ENCODE assay signal across 7 mouse cellular contexts in genomic region chr1:34061078-34061477, GRCm38 (mm10).
DNase-seq lines count a peak whose midpoint lies in the region; ATAC-seq lines count a peak whose summit lies in the region.

No protein-coding gene starts in this region.

- WGBS in intestine, embryonic 14.5 days = 8% methylated on average over 4 of the region's 4 CpGs
- WGBS in midbrain, embryonic 10.5 days = 19% methylated on average over 4 of the region's 4 CpGs

- no peak overlapping the region for H3K9ac ChIP-seq in intestine, embryonic 14.5 days (ENCODE audit: low read length)

- no peaks in the 10 kb centered on the region for H3K9me3 ChIP-seq in intestine, embryonic 14.5 days (ENCODE audit: control insufficient read depth, low read length)
- 0 out of 2 replicates have a peak, but pooled peaks cover 4% of the 10 kb centered on the region for H3K9me3 ChIP-seq in midbrain, embryonic 10.5 days (replicated peaks)

- intact Hi-C loops in left cerebral cortex, postnatal 10 days (cut with DNase I) = loop anchor here (5.0 kb wide), 1 partner anchor 101 kb away; no protein-coding TSS in a partner anchor

- peak; percentile 76 to 88 for DNase-seq in cerebellum, postnatal 25 days
- DNase-seq in gastrocnemius, postnatal 10 days = peak; percentile 59
- DNase-seq in intestine, embryonic 14.5 days (ENCODE audit: low spot score) = peak; percentile 80
- peak; percentile 48 to 68 for DNase-seq in left cerebral cortex, postnatal 10 days (ENCODE audit: extremely low spot score in 1 of 2, low spot score in 2 of 2)
- peak; percentile 57 for DNase-seq in midbrain, embryonic 10.5 days (ENCODE audit: low spot score)
- peak; percentile 51 for DNase-seq in skeletal muscle tissue, adult 2 months (ENCODE audit: low read depth, low spot score)

- H3K27ac ChIP-seq in intestine, embryonic 14.5 days (ENCODE audit: low read depth) = no peak overlapping the region
- H3K27ac ChIP-seq in midbrain, embryonic 10.5 days (replicated peaks) = no peak overlapping the region

- H3K4me3 ChIP-seq in intestine, embryonic 14.5 days (ENCODE audit: low read depth, low read length) = no peak overlapping the region
- no peak overlapping the region for H3K4me3 ChIP-seq in midbrain, embryonic 10.5 days

- H3K27me3 ChIP-seq in intestine, embryonic 14.5 days (replicated peaks; ENCODE audit: control insufficient read depth, insufficient read depth, low read length) = no peaks in the 10 kb centered on the region
- no peaks in the 10 kb centered on the region for H3K27me3 ChIP-seq in midbrain, embryonic 10.5 days (ENCODE audit: low read depth, poor library complexity, severe bottlenecking)

- peak; percentile 79 for ATAC-seq in activated CD4-positive, CD25-positive, alpha-beta regulatory T cell, adult 4 months
- peak; percentile 78; the same call in 1 of the 2 replicates for ATAC-seq in intestine, embryonic 14.5 days (replicated peaks; ENCODE audit: low FRiP score, low TSS enrichment, low read depth)

- no peak overlapping the region for H3K4me2 ChIP-seq in intestine, embryonic 14.5 days (ENCODE audit: low read length)

- no peaks in the 10 kb centered on the region for H3K36me3 ChIP-seq in intestine, embryonic 14.5 days (ENCODE audit: control insufficient read depth, insufficient read depth, low read length)
- H3K36me3 ChIP-seq in midbrain, embryonic 10.5 days = no peaks in the 10 kb centered on the region

- peaks cover 8% of the 10 kb centered on the region for H3K4me1 ChIP-seq in intestine, embryonic 14.5 days (replicated peaks; ENCODE audit: control insufficient read depth, insufficient read depth, low read length)
- H3K4me1 ChIP-seq in midbrain, embryonic 10.5 days = peaks cover 52% of the 10 kb centered on the region
